Mouse (Mus musculus) forebrain, embryonic 15.5 days (tissue): Measurements from ENCODE around the gene Gga1. TPM values are rescaled to one million over a fixed set of nuclear protein-coding genes. Genes with fewer than 3 reads are reported as not detected.

Experiments used
- ATAC-seq: fragments of 200-750 bp; cut with Nextera tagmentation; replicated peaks from 2 replicates; pipeline ENCODE4 v1.8.0; 2017; ENCODE audit warnings: mild to moderate bottlenecking, moderate TSS enrichment, moderate library complexity
- H3K27ac ChIP-seq: fragments of 300-500 bp; sonication (generic); replicated peaks from 2 replicates; pipeline ENCODE4 v1.5.1; 2015; ENCODE audit warnings: mild to moderate bottlenecking, inconsistent platforms
- H3K27me3 ChIP-seq: fragments of 300-500 bp; sonication (generic); 2 replicates; pipeline ENCODE4 v1.6.1; 2015; ENCODE audit warnings: inconsistent platforms
- H3K36me3 ChIP-seq: fragments of 300-500 bp; sonication (generic); 2 replicates; pipeline ENCODE4 v1.6.1; 2015; ENCODE audit warnings: mild to moderate bottlenecking, inconsistent platforms
- H3K4me1 ChIP-seq: fragments of 300-500 bp; sonication (generic); 2 replicates; pipeline ENCODE4 v1.6.1; 2015; ENCODE audit warnings: inconsistent platforms
- H3K4me2 ChIP-seq: fragments of 300-500 bp; sonication (generic); replicated peaks from 2 replicates; pipeline ENCODE4 v1.6.1; 2015; ENCODE audit warnings: mild to moderate bottlenecking, inconsistent platforms
- H3K4me3 ChIP-seq: fragments of 300-500 bp; sonication (generic); 2 replicates; pipeline ENCODE4 v1.5.1; 2015; ENCODE audit warnings: mild to moderate bottlenecking, inconsistent platforms
- H3K9ac ChIP-seq: fragments of 300-500 bp; sonication (generic); replicated peaks from 2 replicates; pipeline ENCODE4 v1.6.1; 2015; ENCODE audit warnings: mild to moderate bottlenecking, inconsistent platforms
- H3K9me3 ChIP-seq: fragments of 300-500 bp; sonication (generic); 2 replicates; pipeline ENCODE4 v1.6.1; 2016; ENCODE audit warnings: inconsistent platforms
- WGBS: fragments of 180-500 bp; shearing (Covaris S2); methylation state at CpG from one replicate; pipeline ENCODE4 v1.1.7; 2015; ENCODE audit warnings: mixed read lengths; 5-methylcytosine and 5-hydroxymethylcytosine counted together
- polyA plus RNA-seq: library from polyadenylated mRNA; unstranded; fragments of >200 nt; fragmentation: Nextera tagmentation; extraction: Ambion mirVana; gene quantifications from 2 replicates; pipeline ENCODE4 v1.2.1, GENCODE M21; 2015

The Gga1 gene
- 60.3 and 62.0 TPM in 2 replicates for polyA plus RNA-seq

- Histone ChIP-seq H3K36me3 (peaks cover 9% of the 10 kb centered on the region), H3K9me3 (no peaks in the 10 kb centered on the region), H3K27me3 (no peaks in the 10 kb centered on the region), H3K9ac (peak within 1 kb of the TSS; percentile 75), H3K27ac (peak within 1 kb of the TSS; percentile 98), H3K4me3 (peak within 1 kb of the TSS; percentile 78), H3K4me1 (peaks cover 34% of the 10 kb centered on the region), H3K4me2 (peak within 1 kb of the TSS; percentile 54)
- ATAC-seq, result peak; percentile 91
- WGBS, result under 1% methylated on average over 66 of the region's 95 CpGs
These were observed at the start of gene Gga1 for GRCm38 (mm10) chr15:78876991-78877809. Gga1 (plus strand) TSS chr15:78877190.

DNA sequence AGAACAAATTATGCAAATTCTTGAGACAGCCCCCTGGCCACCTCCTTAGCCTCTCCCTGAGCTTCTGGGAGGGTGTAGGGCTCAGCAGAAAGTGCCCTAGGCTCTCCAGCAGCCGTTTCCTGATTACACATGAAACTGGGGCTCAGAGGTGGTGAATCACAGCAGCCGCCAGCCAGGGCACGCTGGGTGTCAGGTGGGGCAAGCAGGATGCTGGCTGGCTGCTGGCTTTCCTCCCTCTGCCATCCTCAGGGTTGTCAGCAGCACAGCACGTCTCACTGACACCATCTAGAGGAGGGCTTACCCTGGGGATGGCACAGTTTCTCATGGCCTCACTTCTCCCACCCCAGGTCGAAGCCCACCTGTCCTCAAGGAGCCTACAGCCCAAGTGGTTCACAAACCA, 48.7 kb upstream of the Gga1 start:
- Histone ChIP-seq H3K9ac (no peak overlapping the region), H3K4me1 (peaks cover 22% of the 10 kb centered on the region), H3K27me3 (peaks cover 15% of the 10 kb centered on the region; the same call in 1 of the 2 replicates), H3K36me3 (no peaks in the 10 kb centered on the region), H3K4me2 (no peak overlapping the region), H3K27ac (no peak overlapping the region), H3K9me3 (no peaks in the 10 kb centered on the region), H3K4me3 (no peak overlapping the region)
- 17% methylated on average over 5 of the region's 5 CpGs for WGBS
- no peak for ATAC-seq

DNA sequence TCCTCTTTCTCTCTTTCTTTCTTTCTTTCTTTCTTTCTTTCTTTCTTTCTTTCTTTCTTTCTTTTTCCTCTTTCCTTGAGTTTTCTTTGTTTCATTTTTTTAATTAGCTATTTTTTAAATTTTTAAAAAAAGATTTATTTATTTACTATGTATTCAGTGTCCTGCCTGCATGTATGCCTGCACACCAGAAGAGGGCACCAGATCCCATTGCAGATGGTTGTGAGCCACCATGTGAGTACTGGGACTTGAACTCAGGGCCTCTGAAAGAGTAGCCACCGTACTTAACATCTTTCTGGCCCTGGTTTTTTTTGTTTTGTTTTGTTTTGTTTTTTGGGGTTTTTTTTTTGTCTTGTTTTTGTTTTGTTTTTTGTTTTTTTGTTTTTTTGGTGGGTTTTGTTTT, 47.4 kb upstream of the Gga1 start:
- ATAC-seq, result no peak
- Histone ChIP-seq H3K9ac (no peak overlapping the region), H3K4me1 (peaks cover 28% of the 10 kb centered on the region), H3K4me2 (no peak overlapping the region), H3K36me3 (no peaks in the 10 kb centered on the region), H3K9me3 (no peaks in the 10 kb centered on the region), H3K27me3 (peaks cover 15% of the 10 kb centered on the region; the same call in 1 of the 2 replicates), H3K27ac (no peak overlapping the region), H3K4me3 (no peak overlapping the region)
- WGBS, result 86% methylated on average over 1 of the region's 1 CpGs

- H3K36me3 ChIP-seq, result no peaks in the 10 kb centered on the region
- H3K9me3 ChIP-seq, result no peaks in the 10 kb centered on the region
- H3K4me2 ChIP-seq, result no peak overlapping the region
- H3K4me1 ChIP-seq, result peaks cover 34% of the 10 kb centered on the region
- no peak overlapping the region for H3K27ac ChIP-seq
- 61% methylated on average over 10 of the region's 10 CpGs for WGBS
- no peak overlapping the region for H3K9ac ChIP-seq
- 0 out of 2 replicates have a peak, but pooled peaks cover 11% of the 10 kb centered on the region for H3K27me3 ChIP-seq
- no peak for ATAC-seq
- no peak overlapping the region for H3K4me3 ChIP-seq
These were observed 46.0 kb upstream of the Gga1 start for GRCm38 (mm10) chr15:78830742-78831719.

GRCm38 (mm10) chr15:78831720-78832657, 45.0 kb upstream of the Gga1 start:
- peak; percentile 17 for ATAC-seq

DNA sequence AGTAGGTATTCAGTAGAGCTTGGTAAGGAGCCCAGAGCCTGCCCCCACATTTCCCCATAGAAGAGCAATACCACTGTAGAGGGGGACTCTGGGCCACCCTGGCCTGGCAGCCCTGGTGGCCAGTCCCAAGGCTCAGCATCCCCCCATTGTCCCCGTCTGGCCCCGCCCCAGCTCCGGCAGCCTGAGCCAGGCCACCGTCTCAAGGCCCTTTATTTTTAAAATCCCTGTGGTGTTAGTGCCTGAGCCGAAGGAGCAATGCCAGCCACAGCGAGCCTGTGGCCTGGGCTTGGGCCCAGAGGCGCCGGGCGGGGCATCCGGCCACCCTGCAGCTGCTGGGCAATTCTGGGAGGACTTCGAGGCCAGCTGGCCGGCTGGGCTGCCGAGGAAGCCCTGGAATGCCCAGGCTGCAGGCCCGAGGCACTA, 44.3 kb upstream of the Gga1 start:
- no peak overlapping the region for H3K4me2 ChIP-seq
- peaks cover 36% of the 10 kb centered on the region for H3K4me1 ChIP-seq
- H3K36me3 ChIP-seq, result no peaks in the 10 kb centered on the region
- H3K9ac ChIP-seq, result peak overlapping the region; percentile 21; the same call in 1 of the 2 replicates
- 0 out of 2 replicates have a peak, but pooled peaks cover 8% of the 10 kb centered on the region for H3K27me3 ChIP-seq
- no peak overlapping the region for H3K4me3 ChIP-seq
- H3K9me3 ChIP-seq, result no peaks in the 10 kb centered on the region
- 7% methylated on average over 14 of the region's 14 CpGs for WGBS
- ATAC-seq, result peak; percentile 79
- peak overlapping the region; percentile 72 for H3K27ac ChIP-seq

More at GRCm38 (mm10) chr15:78831720-78832657, 45.0 kb upstream of the Gga1 start:
- H3K27me3 ChIP-seq, result 0 out of 2 replicates have a peak, but pooled peaks cover 11% of the 10 kb centered on the region
- H3K4me2 ChIP-seq, result no peak overlapping the region
- peak overlapping the region; percentile 72 for H3K27ac ChIP-seq
- no peak overlapping the region for H3K9ac ChIP-seq
- H3K9me3 ChIP-seq, result no peaks in the 10 kb centered on the region
- H3K4me1 ChIP-seq, result peaks cover 37% of the 10 kb centered on the region
- 51% methylated on average over 19 of the region's 19 CpGs for WGBS
- H3K36me3 ChIP-seq, result no peaks in the 10 kb centered on the region
- no peak overlapping the region for H3K4me3 ChIP-seq

DNA sequence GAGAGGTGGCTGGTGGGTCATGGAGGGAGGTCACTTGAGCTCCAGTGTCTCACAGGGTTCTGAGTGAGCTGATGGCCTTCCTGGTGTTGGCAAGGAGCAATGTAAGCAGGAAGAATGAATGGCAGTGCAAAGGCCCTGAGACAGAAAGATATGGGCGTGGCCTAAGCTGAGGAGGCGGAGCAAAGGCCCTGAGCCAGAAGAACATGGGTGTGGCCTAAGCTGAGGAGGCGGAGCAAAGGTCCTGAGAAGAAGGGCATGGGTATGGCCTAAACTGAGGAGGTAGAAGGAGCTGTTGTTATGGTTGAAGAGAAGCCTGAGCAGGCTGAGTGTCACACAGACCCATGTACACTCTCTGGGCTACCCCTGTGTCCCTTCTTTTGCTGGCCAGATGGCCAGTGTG, 43.4 kb upstream of the Gga1 start:
- H3K27me3 ChIP-seq, result 0 out of 2 replicates have a peak, but pooled peaks cover 3% of the 10 kb centered on the region
- 95% methylated on average over 3 of the region's 3 CpGs for WGBS
- no peak overlapping the region for H3K4me3 ChIP-seq
- H3K9me3 ChIP-seq, result no peaks in the 10 kb centered on the region
- ATAC-seq, result no peak
- peak overlapping the region; percentile 72; the same call in 1 of the 2 replicates for H3K27ac ChIP-seq
- no peak overlapping the region for H3K9ac ChIP-seq
- H3K4me1 ChIP-seq, result peaks cover 28% of the 10 kb centered on the region
- no peaks in the 10 kb centered on the region for H3K36me3 ChIP-seq
- no peak overlapping the region for H3K4me2 ChIP-seq

DNA sequence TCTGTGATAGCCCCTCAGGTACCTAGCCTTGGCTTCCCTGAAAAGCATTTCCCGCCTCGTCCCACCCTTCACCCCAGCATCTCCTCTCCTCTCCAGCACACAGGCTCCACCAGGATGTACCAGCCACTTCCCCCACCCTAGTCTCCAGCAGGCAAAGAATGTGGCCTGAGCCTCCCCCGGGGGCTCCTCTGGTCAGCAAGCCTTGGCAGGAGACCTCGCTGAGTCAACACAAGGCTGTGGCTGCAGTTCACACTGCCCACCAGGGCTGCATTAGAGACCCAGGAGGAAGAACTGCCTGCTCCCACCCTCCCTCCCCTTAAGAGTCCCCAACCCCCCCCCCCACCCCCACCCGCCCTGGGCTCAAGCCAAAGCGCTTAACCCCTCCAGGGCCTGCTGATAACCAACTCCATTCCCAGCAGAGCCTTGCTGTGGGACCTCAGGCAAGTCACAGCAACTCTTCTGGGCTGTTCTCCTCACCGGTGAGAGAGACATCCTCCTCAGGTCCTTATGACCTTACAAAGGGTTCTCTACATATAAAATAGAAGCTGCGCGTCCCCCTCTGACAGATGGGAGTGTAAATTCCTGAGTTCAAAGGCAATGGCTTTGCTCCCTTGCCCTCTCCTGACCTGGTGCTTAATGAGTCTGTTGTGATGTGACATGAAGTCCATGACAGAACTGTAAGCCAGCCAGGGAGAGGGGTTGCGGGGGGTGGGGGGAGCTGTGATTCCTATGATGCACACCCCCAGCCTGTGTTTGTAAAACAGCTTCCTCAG, 42.6 kb upstream of the Gga1 start:
- no peak overlapping the region for H3K4me3 ChIP-seq
- no peaks in the 10 kb centered on the region for H3K36me3 ChIP-seq
- H3K9ac ChIP-seq, result no peak overlapping the region
- H3K27me3 ChIP-seq, result no peaks in the 10 kb centered on the region
- H3K4me2 ChIP-seq, result no peak overlapping the region
- no peaks in the 10 kb centered on the region for H3K9me3 ChIP-seq
- no peak; the same call in 1 of the 2 replicates for ATAC-seq
- H3K27ac ChIP-seq, result peak overlapping the region; percentile 64; the same call in 1 of the 2 replicates
- peaks cover 30% of the 10 kb centered on the region for H3K4me1 ChIP-seq
- WGBS, result 62% methylated on average over 10 of the region's 10 CpGs

- no peak overlapping the region for H3K9ac ChIP-seq
These were observed 41.5 kb upstream of the Gga1 start for GRCm38 (mm10) chr15:78835200-78836085.

More at GRCm38 (mm10) chr15:78835200-78836085, 41.5 kb upstream of the Gga1 start:
- 25% methylated on average over 12 of the region's 12 CpGs for WGBS
- Histone ChIP-seq H3K27ac (peak overlapping the region; percentile 64), H3K4me3 (no peak overlapping the region), H3K27me3 (no peaks in the 10 kb centered on the region), H3K9me3 (no peaks in the 10 kb centered on the region), H3K4me2 (no peak overlapping the region), H3K4me1 (peaks cover 41% of the 10 kb centered on the region), H3K36me3 (no peaks in the 10 kb centered on the region)
- ATAC-seq, result no peak
